Mouse (Mus musculus) cerebellum, postnatal 36 days (tissue): ENCODE measurements around the gene Adarb2.
"Not testable (repeated sequence)": the region's sequence is repeated elsewhere in the genome, so short reads cannot be mapped to it uniquely, and the experiment has no call there.

Experiments
- DNase-seq, 2 experiments: peaks; one replicate each; pipeline ENCODE4 v3.0.0; 2021 to 2022; ENCODE audit warnings: mixed read lengths in 2 of 2

Gene Adarb2

DNA sequence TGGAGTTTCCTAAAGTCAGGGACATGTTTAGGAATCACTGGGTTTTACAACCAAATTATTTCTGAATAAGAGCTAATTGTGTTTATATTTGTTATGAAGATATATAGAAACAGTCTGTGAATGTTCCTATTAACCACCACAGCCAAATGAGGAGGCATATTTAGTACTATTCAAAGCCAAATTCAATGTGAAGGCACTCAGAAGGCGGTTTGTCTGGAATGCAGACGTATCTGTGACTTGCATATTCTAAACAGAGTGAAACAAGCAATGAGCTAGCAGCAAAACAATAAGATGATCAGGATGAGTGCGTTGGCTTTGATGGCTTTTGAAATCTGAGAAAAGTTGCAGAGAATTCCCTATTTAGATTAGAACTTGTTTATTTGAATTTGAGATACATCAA is 387.8 kb downstream of the Adarb2 start:
- DNase-seq = no peak

DNA sequence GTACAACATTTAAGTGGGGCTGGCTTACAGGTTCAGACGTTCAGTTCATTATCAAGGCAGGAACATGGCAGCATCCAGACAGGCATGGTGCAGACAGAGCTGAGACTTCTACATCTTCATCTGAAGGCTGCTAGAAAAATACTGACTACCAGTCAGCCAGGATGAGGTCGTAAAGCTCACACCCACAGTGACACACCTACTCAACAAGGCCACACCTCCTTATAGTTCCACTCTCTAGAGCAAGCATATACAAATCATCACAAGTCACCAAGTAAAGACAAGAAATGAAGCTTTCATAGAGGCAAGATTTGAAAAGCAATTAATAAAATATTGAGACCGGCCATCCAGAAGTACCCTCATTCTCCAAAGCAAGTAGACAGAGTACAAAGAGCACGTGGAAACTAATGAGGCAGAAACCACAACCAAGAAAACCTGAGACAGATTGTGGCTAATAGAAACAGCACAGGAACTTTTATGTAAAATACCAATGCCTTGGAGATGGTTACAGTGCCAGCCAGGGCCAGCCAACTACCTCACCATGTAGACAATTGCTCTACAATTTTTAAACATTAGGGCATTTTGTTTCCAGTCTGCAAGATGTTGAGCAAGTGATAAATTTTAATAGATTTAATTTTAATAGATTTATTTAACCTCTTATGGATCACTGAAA is 394.4 kb downstream of the Adarb2 start:
- DNase-seq = no peak

DNA sequence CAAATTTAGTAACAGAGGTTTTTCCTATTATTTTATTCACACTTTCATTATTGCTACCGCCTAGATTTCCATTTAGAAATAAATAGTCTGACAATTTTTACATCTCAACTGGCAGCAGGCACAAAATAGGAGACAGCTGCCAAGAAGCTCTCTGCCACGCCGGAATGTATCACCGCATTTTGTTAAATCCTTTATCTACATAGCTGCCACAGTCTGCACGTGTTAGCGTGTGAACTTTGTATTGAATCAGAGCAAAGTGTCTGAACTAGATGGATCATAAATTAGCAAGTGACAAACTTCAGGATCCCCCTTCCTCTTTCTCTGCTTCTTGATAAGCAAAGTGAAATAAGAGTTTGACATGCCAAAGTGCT is 395.0 kb downstream of the Adarb2 start:
- DNase-seq = no peak

DNA sequence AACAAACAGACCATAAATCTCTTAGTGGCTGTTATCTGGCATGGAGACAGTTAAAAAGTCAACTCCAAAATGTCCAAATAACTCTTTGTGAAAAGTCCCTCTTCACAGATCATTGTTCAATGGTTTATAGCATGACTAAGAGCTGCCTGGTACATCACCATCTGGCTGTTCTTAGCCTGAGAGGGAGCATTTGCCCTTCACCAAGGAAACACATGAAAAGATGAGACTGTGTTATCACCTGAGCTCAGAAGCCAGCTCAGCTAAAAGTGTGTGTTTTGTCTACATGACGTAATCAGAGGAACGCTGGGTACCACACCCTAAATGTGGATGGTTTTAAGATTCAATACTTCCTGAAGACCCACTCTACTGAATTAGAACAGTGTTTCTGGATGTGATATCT is 403.0 kb downstream of the Adarb2 start:
- no peak for DNase-seq

DNA sequence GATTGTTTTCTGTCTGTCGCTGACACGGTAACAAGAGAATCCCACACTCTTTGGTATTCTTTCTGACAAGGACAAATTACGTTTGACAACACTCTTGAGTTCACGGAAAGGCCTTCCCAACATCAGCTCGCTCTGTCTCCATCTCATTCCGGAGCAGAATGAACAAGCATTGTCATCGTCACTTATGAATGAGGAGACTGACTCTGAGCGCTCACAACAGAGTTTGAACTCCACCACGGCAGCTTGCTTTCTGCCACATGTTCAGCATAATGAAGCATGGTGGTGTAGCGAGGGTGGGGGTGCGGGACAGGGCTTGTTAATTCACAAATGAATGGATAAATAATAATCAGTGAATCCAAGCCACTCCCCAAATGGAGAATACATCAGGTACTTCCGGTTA is 405.4 kb downstream of the Adarb2 start:
- DNase-seq = no peak

DNA sequence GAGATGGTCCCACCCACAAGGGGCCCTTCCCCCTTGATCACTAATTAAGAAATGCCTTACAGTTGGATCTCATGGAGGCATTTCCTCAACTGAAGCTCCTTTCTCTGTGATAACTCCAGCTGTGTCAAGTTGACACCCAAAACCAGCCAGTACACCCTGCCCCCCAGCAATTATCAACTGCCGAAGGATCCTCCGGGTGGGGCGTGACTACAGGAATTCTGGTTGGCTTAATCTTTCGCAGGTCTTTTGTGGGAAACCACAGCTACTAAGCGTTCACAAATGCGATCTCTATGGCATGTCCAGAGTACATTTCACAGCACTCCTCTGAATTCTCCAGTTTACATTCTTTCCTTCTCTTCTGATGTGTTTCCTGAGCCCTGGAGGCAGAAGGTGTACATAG is 406.3 kb downstream of the Adarb2 start:
- not testable (repeated sequence) for DNase-seq

DNA sequence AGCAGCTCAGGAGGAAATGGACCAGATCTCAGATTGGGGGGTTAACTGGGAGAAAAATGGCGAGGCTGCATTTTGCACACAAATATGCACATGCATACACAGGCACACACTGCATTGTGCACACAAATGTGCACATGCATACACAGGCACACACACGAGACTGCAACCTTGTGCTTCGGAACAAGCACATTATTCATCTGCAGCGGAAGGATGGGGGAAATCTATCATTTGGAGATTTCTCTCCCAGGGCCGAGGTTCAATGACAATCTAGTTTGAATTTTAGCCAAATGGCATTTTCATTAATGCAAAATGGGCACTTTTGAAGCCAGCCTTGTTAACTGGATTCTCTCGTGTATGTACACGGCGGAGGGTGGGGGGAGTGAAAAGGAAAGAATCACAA is 408.3 kb downstream of the Adarb2 start:
- no peak for DNase-seq

DNA sequence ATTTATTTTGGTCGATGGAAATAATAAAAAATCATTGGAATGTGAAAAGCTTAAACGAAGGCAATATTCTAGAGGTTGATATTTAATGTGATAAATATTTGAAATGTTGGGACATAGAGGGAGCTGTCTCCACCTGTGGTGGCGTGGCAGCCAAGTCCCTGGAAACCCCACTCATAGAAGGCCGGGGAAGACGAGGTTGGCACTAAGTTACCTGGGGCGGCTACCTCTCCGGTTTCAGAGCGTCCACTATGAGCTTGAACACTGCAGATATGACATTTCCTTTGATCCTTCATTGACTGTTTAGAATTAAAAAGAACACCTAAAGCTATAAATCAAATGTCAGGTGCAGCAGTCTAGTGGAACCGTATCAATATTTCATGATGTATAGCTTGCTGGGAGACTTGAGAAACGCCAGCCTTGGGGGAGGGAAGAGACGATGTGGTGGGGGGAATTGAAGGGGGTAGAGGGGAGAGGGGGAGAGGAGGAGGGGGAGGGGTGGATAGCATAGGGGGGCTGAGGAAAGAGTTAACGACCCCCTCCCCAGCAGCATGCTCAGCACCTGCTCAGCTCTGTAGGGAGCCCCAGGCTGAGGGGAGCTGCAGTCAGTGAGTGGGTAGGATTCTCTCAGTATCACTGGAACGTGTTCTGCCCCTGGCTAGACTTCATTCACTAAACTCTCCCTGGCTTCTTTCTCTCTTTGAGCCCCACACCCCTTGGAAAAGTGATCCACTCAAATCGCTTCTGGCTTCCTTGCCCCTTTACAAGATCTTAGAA is 410.1 kb downstream of the Adarb2 start:
- DNase-seq = no peak

DNA sequence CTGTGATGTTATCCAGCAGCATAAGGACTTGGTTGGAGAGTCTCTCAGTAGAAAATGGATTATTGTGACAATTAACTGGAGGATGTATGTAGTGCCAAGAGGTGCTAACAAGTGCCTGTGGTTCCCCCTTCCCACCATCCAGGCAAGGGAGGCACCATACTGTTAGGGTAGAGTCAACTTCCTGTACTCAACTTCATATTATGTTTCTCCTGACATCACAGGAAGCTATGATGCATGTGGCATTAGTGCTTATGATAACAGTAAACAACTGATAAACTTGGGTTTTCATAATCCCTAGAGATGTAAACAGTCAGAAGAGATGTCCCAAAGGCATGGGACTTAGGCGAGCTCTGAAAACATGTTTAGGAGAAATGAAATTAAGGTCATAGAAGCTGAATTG is 414.0 kb downstream of the Adarb2 start:
- DNase-seq = no peak

DNA sequence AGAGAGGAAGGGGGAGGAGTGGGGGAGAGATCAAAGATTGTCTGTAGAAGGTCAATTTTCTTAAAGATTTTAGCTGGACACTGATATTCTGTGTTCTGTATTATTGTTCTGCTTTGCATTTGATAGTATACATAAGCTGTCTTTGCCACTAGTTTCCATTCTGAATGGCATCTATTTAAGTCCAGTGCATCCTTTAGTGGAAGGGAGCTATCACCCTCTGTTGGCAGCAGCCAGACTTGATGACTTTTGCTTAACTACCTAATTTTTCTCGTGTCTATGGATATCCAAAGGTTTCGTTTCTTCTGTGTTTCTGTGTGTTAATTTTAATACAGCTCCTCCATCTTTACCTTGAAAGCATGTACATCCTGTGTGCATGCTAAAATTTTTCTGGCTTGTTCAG is 419.6 kb downstream of the Adarb2 start:
- no peak for DNase-seq

DNA sequence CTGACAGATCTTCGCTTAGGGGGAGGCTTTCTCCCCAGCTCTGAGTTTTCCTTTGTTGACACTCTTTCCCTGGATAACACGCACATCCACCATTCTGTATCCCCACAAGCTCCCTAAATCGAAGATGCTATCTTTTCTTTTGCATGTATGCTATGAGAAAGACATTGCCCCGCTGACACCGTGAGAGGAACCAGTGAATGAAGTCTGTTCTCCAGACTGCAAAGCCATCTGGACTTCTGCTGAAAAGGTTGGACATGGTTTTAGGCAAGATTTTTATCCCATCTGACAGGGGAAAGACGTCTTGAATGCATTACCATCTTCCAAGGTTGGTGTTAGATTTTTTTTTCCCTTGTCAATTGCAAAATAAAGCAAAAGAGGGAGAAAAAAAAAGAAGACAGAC is 426.9 kb downstream of the Adarb2 start:
- DNase-seq = no peak

DNA sequence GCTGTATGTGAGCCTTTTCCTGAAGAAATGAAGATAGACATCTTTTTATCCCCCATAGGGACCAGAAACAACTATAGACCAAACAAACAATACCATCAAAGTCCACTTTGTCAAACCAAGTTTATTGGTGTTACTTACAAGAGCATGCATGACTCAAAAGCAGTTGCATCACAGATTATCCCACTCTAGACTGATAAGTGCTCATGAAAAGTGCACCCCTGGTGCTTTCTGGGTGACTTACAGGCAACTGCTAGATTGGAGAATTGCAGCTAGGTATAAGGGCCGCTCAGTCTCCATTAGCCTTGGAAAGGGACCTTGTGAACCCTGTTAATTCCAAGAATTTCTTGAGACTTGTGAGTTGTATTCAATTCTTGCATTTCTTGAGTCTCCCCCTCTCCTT is 429.0 kb downstream of the Adarb2 start:
- DNase-seq = no peak

DNA sequence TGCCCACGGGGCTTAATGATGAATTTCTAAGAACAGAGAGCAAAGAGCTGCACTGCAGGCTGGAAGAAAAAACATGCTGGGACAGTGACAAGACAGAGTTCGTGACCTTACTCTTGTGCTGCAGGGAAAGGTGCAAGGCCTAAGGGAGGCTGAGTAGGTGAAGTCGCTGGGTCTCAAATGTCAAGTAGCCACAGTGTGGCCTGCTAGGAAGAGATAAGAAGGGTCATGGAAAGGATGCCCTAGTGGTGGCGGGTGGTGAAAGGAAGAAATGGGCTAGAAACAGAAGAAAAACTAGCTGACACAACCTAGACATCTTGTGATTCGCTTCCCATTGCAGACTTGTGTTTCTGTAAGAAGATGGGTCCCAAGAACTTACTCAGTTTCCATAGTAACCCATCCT is 429.4 kb downstream of the Adarb2 start:
- no peak for DNase-seq

DNA sequence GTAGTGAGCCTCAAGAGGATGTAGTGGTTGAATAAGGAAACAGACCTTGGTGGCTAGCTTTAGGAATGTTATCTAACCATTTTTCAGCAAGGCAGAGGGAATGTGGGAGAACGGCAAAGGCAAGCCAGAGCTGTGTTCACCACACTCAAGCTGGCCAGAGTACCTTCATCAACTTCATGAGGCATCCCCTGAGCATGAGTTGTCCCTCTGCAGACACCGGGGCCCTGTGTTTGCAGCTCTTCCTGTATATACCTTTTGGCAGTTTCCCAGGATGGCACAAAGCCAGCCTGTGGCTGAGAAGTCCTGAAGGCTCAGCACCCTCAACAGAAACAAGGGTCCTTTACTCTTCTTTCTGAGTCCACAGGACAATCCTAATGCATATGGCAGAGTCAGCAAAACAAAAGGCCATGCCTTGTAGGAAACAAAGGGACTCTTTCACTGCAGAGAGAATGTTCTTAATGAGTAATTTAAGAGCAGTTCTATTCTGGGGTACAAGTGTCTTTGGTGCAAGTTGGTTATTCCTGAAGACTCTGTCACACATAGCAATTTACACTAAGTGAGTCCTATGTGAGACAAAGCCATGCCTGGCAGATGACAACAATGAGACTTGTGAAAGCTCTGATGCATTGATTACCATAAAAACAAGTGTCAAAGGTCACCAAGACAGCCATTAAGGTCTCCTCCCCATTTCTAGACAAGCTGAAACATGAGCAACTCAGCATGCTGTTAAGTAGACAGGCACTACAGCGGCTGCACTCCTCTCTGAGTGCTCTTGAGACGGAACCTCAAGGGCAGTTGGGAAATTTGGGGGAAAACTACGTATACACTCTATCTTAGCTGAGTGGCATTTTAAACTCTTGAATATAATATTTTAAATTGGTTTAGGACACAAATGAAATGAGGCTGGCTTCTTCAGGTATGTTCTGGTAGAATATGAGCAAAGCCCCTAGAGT is 431.0 kb downstream of the Adarb2 start:
- no peak for DNase-seq

DNA sequence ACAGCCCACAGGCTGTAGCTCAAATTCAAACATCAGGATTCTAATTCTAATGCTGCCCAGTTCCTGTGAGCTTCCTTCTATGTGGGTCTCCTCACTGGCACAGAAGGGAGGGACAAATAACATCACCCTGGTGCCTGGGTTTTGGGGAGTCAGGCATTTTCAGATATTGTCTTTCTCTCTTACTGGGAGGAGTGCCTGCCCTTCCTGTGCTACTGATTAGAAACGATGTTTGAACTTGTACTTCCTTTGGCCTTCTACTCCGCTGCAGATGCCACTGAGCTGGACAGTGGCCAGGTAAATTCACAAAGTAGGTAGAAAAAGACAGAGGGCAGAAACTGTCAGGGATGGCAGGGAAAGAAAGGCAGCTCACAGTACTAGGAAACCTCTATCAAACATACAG is 439.4 kb downstream of the Adarb2 start:
- DNase-seq = no peak

DNA sequence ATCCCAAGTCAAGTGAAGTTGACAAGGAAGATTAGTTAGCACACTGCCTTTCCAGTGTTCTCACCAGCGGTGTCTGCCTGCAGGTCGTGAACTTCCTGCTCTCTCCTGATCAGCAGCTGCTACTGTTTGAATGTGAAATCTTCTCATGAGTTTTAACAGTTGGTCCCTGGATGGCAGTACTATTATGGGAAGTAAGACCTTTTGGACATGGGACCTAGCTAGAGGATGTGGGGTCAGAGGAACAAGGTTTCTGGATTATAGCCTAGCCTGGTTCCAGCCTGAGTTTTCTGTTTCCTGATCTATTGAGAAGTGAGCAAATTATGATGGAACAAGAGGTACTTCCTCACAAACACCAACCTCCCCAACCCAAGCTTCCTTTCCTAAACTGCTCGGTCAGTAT is 441.3 kb downstream of the Adarb2 start:
- DNase-seq = no peak

DNA sequence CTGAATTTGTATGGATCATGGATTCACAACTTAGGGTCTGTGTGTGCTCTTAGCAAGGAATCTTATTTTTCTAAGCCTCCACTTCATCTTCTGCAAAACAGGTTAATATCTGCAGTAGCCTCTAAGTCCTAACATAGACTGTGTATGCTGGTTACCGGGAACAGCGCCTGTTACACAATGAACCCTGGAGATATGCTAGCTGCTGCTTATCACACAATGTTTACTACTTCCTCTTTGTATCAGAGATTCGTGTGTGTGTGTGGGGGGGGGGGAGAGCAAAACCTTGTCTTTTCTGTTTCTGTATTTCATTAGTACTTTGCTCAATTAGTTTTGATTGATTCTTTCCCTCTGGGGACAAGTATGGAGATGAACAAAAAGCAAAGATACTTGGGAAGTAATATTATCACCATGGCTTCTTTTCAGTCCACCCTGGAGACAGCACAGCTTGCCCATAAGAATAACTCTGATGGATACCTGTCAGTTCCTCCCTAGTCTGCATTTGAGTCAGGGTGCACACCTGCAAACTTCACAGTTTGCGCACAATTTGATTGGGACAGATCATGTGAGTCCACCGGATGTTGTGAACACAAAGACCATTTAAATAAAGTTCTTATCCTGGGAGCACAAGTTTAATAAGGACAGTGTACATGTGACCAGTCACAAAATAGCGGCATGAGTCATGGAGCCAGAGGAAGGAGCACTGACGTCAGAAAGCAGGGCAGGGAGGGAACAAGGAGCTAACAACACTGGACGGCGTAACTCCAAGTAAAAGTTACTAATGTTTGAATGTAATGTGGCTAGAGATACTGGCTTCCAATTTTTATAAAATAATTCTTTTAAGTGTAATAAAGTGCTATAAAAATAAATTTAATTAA is 442.4 kb downstream of the Adarb2 start:
- DNase-seq = no peak

DNA sequence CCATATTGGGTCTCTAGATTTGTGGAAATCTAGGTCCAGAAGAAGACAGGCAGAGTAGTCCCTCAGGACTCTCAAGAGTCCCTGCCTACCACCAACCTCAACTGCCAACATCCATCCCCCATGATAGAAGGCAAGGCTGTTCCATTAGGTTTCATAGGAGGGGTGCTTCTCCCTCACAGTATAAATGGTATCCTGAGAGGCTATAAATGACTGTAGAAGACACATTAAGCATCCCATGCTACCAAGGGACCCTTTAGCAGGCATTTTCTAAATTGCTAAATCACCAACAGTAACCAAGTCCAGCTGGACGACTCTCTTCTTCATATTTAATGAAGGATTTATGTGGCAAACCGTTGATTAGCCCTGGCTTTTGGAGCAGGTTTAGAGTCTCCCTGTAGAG is 446.6 kb downstream of the Adarb2 start:
- DNase-seq = no peak

DNA sequence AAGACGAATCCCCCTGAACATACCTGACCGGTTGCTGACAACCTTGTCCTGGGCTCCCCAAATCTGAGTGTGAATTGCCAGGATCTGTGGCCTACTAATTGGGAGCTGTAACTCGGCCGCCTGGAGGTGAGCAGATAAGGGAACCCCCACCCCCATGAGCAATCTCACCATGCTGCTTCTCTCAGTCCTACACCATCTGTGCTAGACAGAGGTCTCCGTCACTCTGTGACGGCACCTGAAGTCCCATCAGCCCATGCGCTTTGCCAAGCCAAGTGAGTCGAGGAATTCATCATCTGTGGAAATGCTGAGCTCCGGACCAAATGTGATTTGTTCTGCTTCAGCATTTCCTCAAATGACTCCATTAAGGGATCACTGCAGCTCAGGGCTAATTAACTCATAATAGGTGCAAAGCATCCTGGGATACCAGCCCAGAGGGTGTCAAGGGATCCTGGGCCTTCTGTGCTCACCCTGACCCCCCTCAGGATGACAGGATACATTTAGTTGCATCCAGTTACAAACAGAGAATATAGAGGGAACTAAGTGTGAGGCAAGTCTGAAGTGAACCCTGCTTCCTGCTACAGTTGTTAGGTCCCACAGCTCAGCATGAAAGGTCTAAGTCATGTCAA is 462.1 kb downstream of the Adarb2 start:
- no peak for DNase-seq

DNA sequence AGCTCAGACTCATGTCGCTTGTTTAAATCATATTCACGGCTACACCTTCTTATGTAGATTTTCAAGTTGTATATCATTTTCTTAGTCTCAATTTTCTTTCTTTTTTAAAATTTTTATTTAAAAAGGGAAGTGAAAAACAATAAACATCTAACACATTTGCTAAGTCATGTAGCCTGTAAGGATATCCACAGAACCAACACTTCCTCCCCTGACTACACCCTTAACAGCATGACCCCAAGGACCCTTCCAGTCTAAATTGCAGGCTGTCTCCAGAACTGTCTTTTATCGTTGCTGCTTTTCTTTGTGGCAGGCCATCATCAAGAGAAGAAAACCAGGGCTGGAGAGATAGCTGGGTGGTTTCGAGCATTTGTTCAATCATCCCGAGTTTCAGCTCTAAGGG is 474.5 kb downstream of the Adarb2 start:
- DNase-seq = no peak

DNA sequence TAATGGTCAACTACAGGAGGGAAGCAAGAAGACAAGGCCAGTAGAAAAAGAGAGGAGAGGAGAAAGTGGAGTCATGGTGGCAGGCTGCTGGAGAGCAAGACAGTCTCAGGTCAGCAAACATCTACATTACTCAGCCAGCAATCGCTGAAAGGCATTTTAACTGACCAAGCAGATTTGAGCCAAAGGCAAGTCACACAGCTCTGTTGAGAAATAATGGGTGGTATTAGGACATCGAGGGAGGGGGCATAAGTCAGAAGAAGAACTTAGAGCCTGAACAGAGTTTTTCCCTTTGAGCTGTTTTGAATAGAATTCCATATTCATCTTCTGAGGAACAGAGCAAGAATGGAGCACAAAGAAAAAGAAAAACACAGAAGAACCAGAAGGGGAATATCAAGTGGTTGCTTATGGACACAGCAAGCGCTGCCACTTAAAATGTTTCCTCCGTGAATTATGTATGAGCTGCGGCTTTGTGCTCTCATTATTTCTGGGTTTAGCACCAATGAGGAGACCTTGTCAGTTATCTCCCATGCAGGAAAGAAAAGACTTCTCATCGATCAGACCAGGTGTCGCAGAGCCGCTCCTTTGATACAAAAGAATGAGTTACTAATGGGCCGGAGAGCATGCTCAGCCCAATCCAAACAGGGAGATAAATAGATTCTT is 477.9 kb downstream of the Adarb2 start:
- no peak for DNase-seq

DNA sequence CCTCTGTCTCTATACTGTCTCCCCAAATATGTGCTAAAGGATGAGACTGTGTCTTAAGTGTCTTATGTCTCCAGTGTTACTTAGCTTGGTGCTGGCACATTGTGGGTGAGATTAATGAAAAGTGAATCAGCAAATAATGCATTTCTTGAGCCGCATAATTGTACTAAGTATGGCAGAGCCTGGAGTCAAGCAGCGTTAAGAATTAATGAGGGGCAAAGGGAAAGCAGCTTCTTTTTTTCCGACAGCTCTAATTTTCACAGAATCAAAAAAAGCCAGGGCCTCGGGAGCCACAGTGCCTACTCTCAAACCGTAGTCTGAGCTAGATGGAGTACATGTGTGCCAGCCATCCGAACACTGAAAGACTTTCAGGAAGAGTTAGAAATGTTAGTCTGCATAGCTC is 488.8 kb downstream of the Adarb2 start:
- no peak for DNase-seq
